In the genomic region with DNA sequence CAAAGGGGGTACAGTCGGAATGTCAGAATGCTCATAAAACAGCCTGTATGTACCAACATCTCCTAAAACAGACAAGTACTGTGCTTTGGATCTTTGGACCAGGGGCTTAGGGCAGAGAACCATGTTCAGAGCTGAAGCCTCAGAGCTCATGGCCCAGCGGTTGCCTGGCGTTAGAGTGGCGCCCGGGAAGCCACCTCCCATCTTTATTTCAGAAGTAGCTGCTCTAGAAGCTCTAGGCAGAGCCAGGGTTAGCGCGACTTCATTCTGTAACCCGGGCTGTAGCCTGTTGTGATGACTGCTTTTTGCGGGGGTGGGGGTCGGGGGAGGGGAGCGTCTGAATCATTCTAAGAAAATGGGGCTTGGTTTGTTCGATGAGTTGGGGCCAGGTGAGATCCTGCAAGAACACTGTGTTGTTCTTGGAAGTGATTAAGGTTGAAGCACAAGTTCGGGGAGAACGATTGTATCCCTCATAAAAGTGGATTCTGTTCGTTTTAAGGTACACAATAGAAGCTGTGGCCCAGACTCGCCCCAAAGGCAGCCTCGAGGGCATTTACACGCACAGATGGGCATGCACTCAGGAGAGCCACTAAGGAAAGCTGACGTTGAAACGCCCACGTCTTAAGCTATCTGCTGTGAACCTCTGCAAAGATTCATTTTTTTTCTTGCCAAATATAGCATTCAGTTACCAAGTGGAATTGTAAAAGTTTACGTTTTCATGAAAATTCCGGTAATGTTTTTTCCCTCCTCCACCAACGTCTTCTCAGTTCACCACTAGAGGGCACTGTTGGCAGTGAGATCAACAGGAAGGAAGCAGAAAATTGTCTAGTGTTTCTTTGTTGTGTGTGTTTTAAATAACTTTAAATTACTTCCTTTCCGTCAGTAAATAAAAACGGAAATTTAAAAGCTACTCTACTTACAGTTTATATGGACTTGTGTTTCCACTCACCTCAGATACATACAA, we compare ENCODE assay signal across 9 mouse cellular contexts.
DNase-seq lines count a peak whose midpoint lies in the region; ATAC-seq and TF ChIP-seq lines count a peak whose summit lies in the region.
"Had no signal": no experiment of that assay in that cellular context is flagged by ENCODE, and none has a peak within 500 bp of the region (broad histone marks: within the 10 kb centered on the region; RNA-seq: fewer than 3 reads in every experiment).

No protein-coding gene starts in this region.

- no peak overlapping the region for H3K4me2 ChIP-seq in hindbrain, embryonic 13.5 days
- H3K4me2 ChIP-seq in myocyte (ENCODE audit: low read depth): peak overlapping the region; percentile 74
- H3K4me2 ChIP-seq: midbrain, embryonic 12.5 days had no signal

- no peaks in the 10 kb centered on the region for H3K36me3 ChIP-seq in kidney, adult 2 months (ENCODE audit: control insufficient read depth, insufficient read depth, low read length)
- no peaks in the 10 kb centered on the region for H3K36me3 ChIP-seq in hindbrain, embryonic 13.5 days
- H3K36me3 ChIP-seq in myocyte (ENCODE audit: control insufficient read depth, insufficient read depth): no peaks in the 10 kb centered on the region
- H3K36me3 ChIP-seq: midbrain, embryonic 12.5 days had no signal

- no peaks in the 10 kb centered on the region for H3K4me1 ChIP-seq in kidney, adult 2 months (ENCODE audit: control insufficient read depth, insufficient read depth, low read length)
- H3K4me1 ChIP-seq in hindbrain, embryonic 13.5 days (replicated peaks): no peaks in the 10 kb centered on the region

- WGBS in kidney, adult 2 months: 34% methylated on average over 26 of the region's 26 CpGs
- 45% methylated on average over 26 of the region's 26 CpGs for whole genome bisulfite sequencing in hindbrain, embryonic 13.5 days

- H3K27me3 ChIP-seq in kidney, adult 2 months (replicated peaks; ENCODE audit: control insufficient read depth, insufficient read depth, low read length): no peaks in the 10 kb centered on the region
- H3K27me3 ChIP-seq in hindbrain, embryonic 13.5 days: no peaks in the 10 kb centered on the region
- H3K27me3 ChIP-seq in myocyte (ENCODE audit: control insufficient read depth, insufficient read depth, insufficient read length): no peaks in the 10 kb centered on the region
- H3K27me3 ChIP-seq: midbrain, embryonic 12.5 days had no signal

- intact Hi-C loops in left cerebral cortex, postnatal 25 days (cut with DNase I): loop anchor here (2.0 to 5.0 kb wide), 3 partner anchors 63 to 433 kb away; no protein-coding TSS in a partner anchor

- no peak overlapping the region for H3ac ChIP-seq in myocyte (ENCODE audit: control insufficient read depth, insufficient read length)

- peak; percentile 65 for DNase-seq in kidney, adult 2 months
- no peak for DNase-seq in kidney, adult 11 months
- DNase-seq in R1 (ENCODE audit: low read depth, low spot score): peak; percentile 75
- DNase-seq in embryo, embryonic 9.5 days (ENCODE audit: extremely low spot score): peak; percentile 61
- DNase-seq in left cerebral cortex, postnatal 25 days (ENCODE audit: low spot score in 2 of 2): peak; percentile 60 to 63
- DNase-seq in testis, postnatal 10 days (ENCODE audit: low spot score): peak; percentile 75

- no peak overlapping the region for H3K4me3 ChIP-seq in kidney, adult 2 months (ENCODE audit: insufficient read depth, low read depth, low read length)
- H3K4me3 ChIP-seq in hindbrain, embryonic 13.5 days: no peak overlapping the region
- H3K4me3 ChIP-seq in myocyte: no peak overlapping the region
- H3K4me3 ChIP-seq: midbrain, embryonic 12.5 days had no signal

- TF ChIP-seq POLR2A in kidney, adult 2 months (IDR thresholded peaks at IDR 0.05; ENCODE audit: low read depth, low read length): no peak
- TF ChIP-seq POLR2A in myocyte (IDR thresholded peaks at IDR 0.05; ENCODE audit: insufficient read length, low read depth): no peak

- no peak overlapping the region for H3K9ac ChIP-seq in hindbrain, embryonic 13.5 days
- H3K9ac ChIP-seq: midbrain, embryonic 12.5 days had no signal

- TF ChIP-seq CTCF in kidney, adult 2 months (conservative IDR thresholded peaks at IDR 0.05; ENCODE audit: insufficient read depth, insufficient read length, low read depth, low read length): 0 out of 2 replicates have a peak, but pooled peaks have one; percentile 17

- no peaks in the 10 kb centered on the region for H3K9me3 ChIP-seq in hindbrain, embryonic 13.5 days
- H3K9me3 ChIP-seq: midbrain, embryonic 12.5 days had no signal

- H3K79me2 ChIP-seq in myocyte (ENCODE audit: control insufficient read depth, insufficient read depth): no peaks in the 10 kb centered on the region

- H3K27ac ChIP-seq in kidney, adult 2 months (ENCODE audit: insufficient read depth, low read depth, low read length): no peak overlapping the region
- H3K27ac ChIP-seq in hindbrain, embryonic 13.5 days: no peak overlapping the region
- H3K27ac ChIP-seq: midbrain, embryonic 12.5 days had no signal

- 0 out of 2 replicates have a peak, but pooled peaks have one; percentile 7 for ATAC-seq in hindbrain, embryonic 13.5 days (ENCODE audit: low FRiP score)

TF ChIP-seq in myocyte, 11 proteins besides CTCF, POLR2A, EP300 and RAD21:
- no peak for TF ChIP-seq SRF (IDR thresholded peaks at IDR 0.05; ENCODE audit: control insufficient read depth, insufficient read length, low read depth)
- no peak for TF ChIP-seq E2F4 (IDR thresholded peaks at IDR 0.05; ENCODE audit: insufficient read depth)
- no peak for TF ChIP-seq MYOD1 (IDR thresholded peaks at IDR 0.05; ENCODE audit: control insufficient read depth in 1 of 3, insufficient read length in 2 of 3, low read depth in 2 of 3)
- TF ChIP-seq CEBPB (IDR thresholded peaks at IDR 0.05; ENCODE audit: insufficient read depth, poor library complexity, severe bottlenecking): no peak
- no peak for TF ChIP-seq TCF3 (IDR thresholded peaks at IDR 0.05; ENCODE audit: insufficient read length, low read depth)
- no peak for TF ChIP-seq MYOG (IDR thresholded peaks at IDR 0.05; ENCODE audit: control insufficient read depth in 1 of 3, insufficient read depth in 1 of 3, insufficient read length in 2 of 3, low read depth in 2 of 3)
- TF ChIP-seq POLR2AphosphoS2 (IDR thresholded peaks at IDR 0.05; ENCODE audit: insufficient read length, low read depth): no peak
- TF ChIP-seq USF1 (IDR thresholded peaks at IDR 0.05; ENCODE audit: low read depth): no peak
- TF ChIP-seq TCF12 (IDR thresholded peaks at IDR 0.05; ENCODE audit: insufficient read depth, poor library complexity, severe bottlenecking): no peak
- TF ChIP-seq MAX (IDR thresholded peaks at IDR 0.05; ENCODE audit: low read depth): no peak
- TF ChIP-seq REST (IDR thresholded peaks at IDR 0.05; ENCODE audit: insufficient read depth, insufficient read length): no peak
